Mouse (Mus musculus) megakaryocyte, embryonic 14.5 days (primary cell): ENCODE measurements around the gene Hspg2.

Source experiments
- FLI1 ChIP-seq: IDR thresholded peaks from 2 replicates; pipeline ENCODE4 v1.6.1; 2012; ENCODE audit warnings: low read length, inconsistent platforms, mixed read lengths
- GATA1 ChIP-seq: IDR thresholded peaks from 3 replicates; pipeline ENCODE4 v1.6.1; 2012; ENCODE audit warnings: mixed read lengths, low read length, inconsistent platforms, borderline replicate concordance

- TF ChIP-seq GATA1 (no peak), FLI1 (no peak)
These were observed 24.0 kb downstream of the Hspg2 start for GRCm38 (mm10) chr4:137492563-137492962.
